Mouse (Mus musculus): Measurements from ENCODE around the gene Thra.

Thra gene

DNA sequence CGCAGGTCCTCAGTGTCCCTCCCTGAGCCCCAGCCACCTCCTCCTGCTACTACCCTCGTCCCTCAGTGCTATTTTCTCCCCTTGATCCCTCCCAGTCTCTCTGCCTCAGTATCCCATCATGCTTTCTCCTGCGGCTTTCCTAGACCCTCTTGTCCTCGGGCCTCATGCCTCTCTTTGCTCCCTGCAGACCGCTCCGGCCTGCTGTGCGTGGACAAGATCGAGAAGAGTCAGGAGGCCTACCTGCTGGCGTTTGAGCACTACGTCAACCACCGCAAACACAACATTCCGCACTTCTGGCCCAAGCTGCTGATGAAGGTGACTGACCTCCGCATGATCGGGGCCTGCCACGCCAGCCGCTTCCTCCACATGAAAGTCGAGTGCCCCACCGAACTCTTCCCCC, 23.7 kb downstream of the Thra start:
- in situ Hi-C loops (cut with MboI, MseI): no loop called here

DNA sequence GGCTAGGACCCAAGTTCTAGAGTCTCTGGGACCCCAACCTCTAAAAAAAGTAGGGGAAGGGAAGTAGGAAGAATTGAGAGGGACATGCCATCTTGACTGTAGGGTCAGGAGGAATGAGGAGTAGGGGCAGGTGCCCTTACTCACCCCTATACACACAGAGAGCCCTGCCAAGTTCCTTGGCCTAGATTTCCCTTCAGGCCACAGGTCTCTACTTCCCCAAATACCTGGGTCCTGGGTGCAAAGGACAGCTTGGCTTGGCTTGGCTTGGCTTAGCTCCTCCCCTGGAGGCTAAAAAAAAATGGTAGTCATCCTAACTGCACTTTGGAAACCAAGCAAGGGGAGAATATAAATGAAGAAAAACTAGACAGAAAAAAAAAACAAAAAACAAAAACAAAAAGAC, 24.3 kb downstream of the Thra start:
- in situ Hi-C loops (cut with MboI, MseI): no loop called here

GRCm38 (mm10) chr11:98765421-98766309, 25.2 kb downstream of the Thra start:
- in situ Hi-C loops (cut with MboI, MseI): no loop called here

DNA sequence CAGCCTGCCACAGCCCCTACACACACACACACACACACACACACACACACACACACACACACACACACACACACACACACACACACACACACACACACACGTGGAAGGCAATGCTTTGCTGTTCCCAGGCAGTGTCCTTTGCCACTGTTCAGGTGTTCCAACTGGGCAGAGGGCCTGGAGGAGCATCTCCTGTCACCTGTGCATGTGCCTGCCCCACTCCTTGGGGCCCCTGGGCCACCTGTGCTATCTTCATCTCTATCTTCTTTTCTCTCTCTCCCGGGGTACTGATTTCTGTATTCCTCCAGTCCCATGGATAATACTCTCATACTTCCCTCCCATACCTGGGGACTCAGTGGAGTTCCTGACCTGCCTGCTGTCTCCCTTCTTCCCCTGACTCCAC, 25.9 kb downstream of the Thra start:
- in situ Hi-C loops (cut with MboI, MseI): no loop called here

DNA sequence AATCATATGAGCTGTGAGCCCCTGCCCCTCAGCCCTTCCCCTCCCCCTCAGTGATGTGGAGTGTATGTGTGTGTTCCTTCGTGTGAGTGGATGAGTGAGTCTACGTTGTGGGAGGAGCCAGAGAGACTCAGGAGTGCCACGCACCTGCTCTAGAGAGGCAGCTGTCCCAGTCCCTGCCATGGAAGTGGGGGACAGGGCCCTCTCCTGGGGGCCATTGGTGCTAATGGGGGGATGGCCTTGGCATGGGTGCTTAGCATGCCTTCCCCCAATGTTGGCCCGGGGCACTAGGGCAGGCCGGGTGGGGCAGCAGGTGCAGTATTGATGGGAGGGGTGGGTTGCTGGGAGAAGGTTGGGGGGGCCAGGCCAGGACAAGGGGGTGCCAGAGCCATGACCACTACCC, 26.4 kb downstream of the Thra start:
- in situ Hi-C loops (cut with MboI, MseI): no loop called here

- in situ Hi-C loops (cut with MboI, MseI): no loop called here
Observed at GRCm38 (mm10) chr11:98767276-98767675, 26.8 kb downstream of the Thra start.

- in situ Hi-C loops (cut with MboI, MseI): no loop called here
Observed at GRCm38 (mm10) chr11:98767713-98768112, 27.3 kb downstream of the Thra start.

GRCm38 (mm10) chr11:98768127-98769006, 27.9 kb downstream of the Thra start:
- in situ Hi-C loops (cut with MboI, MseI): no loop called here

DNA sequence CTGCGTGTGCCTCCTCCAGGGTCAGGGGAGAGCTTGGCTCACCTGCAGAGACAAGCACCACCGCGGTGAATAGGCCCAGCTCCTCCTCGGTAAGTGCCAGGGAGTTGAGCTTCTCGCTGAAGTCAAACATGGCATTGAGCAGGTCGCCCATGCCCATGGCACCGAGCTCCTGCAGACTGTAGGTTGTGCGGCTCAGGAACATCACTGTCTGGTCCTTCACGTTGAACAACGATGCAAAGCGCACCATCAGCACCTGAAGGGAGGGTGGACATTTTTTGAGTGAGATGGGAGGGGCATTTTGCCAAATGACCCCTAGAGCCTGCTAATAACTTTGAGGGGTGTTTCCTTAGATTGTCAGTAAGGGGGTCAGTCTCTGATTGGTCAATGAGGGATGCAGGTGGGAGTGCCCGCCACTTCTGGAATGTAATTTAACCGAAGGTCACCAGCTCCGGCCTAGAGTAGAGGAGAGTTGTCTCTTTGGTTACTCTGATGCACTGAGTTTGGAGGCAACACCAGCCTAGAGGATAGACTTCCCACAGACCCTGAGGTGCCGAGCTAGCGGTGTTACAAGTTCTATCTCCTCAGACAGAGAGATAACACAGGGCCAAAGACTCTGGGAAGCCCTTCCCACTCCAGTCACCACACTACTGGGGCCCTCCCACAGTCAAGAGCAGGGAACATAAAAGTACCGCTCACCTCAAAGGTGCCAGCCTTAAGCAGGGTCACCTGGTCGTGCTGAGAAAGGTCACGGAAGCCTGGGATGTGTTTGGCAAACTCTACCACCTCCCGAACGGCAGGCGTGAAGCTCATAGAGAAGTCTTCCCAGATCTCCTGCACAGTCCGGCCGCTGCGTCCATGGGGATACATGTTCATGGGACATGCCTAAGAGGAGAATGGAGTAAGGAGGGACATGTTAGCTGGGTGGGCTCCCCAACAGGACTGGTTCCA, 28.8 kb downstream of the Thra start:
- in situ Hi-C loops (cut with MboI, MseI): no loop called here

GRCm38 (mm10) chr11:98770096-98770975, 29.9 kb downstream of the Thra start:
- in situ Hi-C loops (cut with MboI, MseI): no loop called here

GRCm38 (mm10) chr11:98771131-98771530, 30.7 kb downstream of the Thra start:
- in situ Hi-C loops (cut with MboI, MseI): no loop called here

- in situ Hi-C loops (cut with MboI, MseI): no loop called here
Observed at GRCm38 (mm10) chr11:98771844-98772525, 31.5 kb downstream of the Thra start.

GRCm38 (mm10) chr11:98772667-98773171, 32.3 kb downstream of the Thra start:
- in situ Hi-C loops (cut with MboI, MseI): no loop called here

DNA sequence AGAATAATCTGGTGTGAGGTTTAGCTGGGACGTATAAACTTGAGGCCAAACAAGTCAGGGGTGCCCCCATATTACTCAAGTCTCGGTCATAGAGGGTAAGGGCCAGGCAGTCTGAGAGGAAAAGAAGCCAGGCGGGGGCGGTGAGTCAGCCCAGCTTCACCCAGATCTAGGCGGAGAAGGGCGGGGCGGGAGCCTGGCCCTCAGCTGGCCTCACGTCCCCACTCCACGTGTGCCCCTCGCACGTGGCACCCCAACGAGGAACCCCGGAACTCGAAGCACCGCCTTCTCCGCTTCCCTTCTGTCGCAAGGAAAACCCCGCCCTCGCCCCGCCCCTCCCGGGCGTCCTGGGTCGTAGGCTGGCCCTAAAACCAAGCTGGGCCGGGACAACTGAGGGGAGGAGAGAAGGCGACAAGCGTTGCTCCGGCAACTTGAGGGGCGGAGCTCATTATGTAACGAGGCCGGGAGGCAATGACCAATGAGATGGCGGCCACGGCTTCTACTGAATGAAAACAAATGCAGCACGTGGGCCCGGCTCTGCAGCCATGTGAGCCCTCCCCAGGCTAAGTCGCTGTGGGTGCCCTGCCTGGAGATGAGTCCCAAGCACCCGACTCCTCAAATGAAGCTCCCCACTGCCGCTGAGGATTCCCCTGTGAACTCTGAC, 33.3 kb downstream of the Thra start:
- in situ Hi-C loops (cut with MboI, MseI): no loop called here

DNA sequence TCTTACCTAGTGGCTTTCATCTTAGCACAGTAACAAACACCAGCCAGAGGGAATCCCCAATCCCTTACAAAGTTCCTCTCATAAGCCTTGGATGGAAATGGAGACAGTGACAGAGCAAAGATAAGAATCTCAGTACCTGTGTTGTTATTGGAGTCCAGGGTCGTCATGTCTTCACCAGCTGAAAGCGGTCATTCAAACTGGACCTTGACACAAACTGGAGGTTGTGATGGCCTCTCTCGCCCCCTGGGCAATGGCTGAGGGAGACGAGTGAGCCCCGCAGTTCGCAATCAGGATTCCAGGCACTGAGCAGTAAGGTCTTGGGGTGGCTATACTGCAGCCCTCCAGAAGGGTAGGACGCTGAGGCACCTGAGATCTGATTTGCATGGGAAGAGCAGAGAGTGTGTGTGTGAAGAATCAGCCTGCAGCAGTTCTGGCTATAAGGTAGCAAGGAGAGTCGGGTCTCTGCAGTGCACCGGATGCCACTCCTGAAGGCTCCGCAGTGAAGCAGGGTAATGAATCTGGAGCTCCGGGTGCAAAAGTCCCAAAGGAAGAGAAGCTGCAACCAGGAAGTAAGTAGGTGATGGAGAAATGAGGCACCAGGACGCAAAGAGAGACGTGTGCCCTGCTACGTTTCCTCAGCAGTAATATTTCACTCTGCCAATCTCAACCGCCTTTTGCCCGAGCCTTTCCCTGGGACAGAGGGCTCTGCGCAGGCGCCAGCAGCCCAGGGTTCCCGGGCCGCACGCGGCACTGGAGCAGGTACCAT, 34.3 kb downstream of the Thra start, which contains the start of gene Nr1d1:
TSS of gene Nr1d1 (minus strand) at position 752 of the 766 bp plus-strand sequence.
- in situ Hi-C loops (cut with MboI, MseI): loop anchor here (5.0 kb wide), 1 partner anchor 72 kb away; the partner anchor contains the start of gene Csf3

GRCm38 (mm10) chr11:98775348-98776051, 35.1 kb downstream of the Thra start:
- in situ Hi-C loops (cut with MboI, MseI): loop anchor here (5.0 kb wide), 1 partner anchor 73 kb away; the partner anchor contains the start of gene Csf3

GRCm38 (mm10) chr11:98776052-98776764, 35.8 kb downstream of the Thra start:
- in situ Hi-C loops (cut with MboI, MseI): loop anchor here (5.0 kb wide), 1 partner anchor 74 kb away; the partner anchor contains the start of gene Csf3
